Mouse (Mus musculus) testis, adult 2 months (tissue): ENCODE measurements around the gene Ppa2. TPM values are rescaled to one million over a fixed set of nuclear protein-coding genes. Genes with fewer than 3 reads are reported as not detected.

Experiments
- H3K27ac ChIP-seq: fragments of 200-500 bp; 2 replicates; pipeline ENCODE4 v1.5.1; 2012; ENCODE audit warnings: low read depth, low read length; ENCODE audit not compliant: control insufficient read depth, insufficient read depth
- H3K27me3 ChIP-seq: fragments of 200-500 bp; 2 replicates; pipeline ENCODE4 v1.6.1; 2012; ENCODE audit warnings: mild to moderate bottlenecking, low read length, moderate library complexity; ENCODE audit not compliant: control insufficient read depth, insufficient read depth
- H3K36me3 ChIP-seq: fragments of 200-500 bp; 2 replicates; pipeline ENCODE4 v1.6.1; 2012; ENCODE audit warnings: mild to moderate bottlenecking, low read length; ENCODE audit not compliant: control insufficient read depth, insufficient read depth
- H3K4me1 ChIP-seq: fragments of 200-500 bp; 2 replicates; pipeline ENCODE4 v1.6.1; 2012; ENCODE audit warnings: low read length; ENCODE audit not compliant: control insufficient read depth, insufficient read depth
- H3K4me3 ChIP-seq: fragments of 200-500 bp; 2 replicates; pipeline ENCODE4 v1.5.1; 2012; ENCODE audit warnings: low read depth, mild to moderate bottlenecking, low read length, moderate library complexity, mixed read lengths; ENCODE audit not compliant: control insufficient read depth
- CTCF ChIP-seq: fragments of 200-500 bp; IDR thresholded peaks from 2 replicates; pipeline ENCODE4 v1.5.1; 2012; ENCODE audit warnings: low read depth, mild to moderate bottlenecking, inconsistent platforms, low read length, moderate library complexity; ENCODE audit not compliant: control insufficient read depth, insufficient read depth, insufficient replicate concordance
- POLR2A ChIP-seq: fragments of 200-500 bp; IDR thresholded peaks from 2 replicates; pipeline ENCODE4 v1.6.1; 2012; ENCODE audit warnings: low read depth, mild to moderate bottlenecking, inconsistent platforms, low read length, moderate library complexity; ENCODE audit not compliant: control insufficient read depth
- polyA plus RNA-seq: library from polyadenylated mRNA; depleted of rRNA; stranded (reverse); fragments of >200 nt; gene quantifications from 2 replicates; pipeline ENCODE4 v1.2.3, GENCODE M21; 2012; rRNA removed

The Ppa2 gene
- polyA plus RNA-seq, 1 experiment, result 60.0 TPM

DNA sequence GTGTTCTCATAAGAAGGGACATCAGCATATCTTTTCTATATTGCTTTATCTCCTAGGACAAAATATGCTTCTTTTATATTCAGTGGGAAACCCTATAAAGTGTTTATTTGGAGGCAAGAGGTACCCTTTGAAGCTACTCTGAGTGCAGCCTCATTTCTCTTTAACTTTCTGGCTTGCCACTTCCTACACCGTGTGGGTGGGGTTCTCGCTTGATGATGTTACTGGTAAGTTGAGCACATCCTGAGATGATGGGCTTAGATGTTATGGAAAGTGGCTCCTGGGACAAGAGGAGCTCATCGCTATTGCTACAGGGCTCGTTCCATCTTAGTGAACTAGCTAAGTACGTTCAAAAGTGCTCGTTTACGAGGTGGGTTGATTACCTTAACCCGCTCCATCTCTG lies 101.9 kb downstream of the Ppa2 start:
- H3K4me3 ChIP-seq, result no peak overlapping the region
- H3K27me3 ChIP-seq, result no peaks in the 10 kb centered on the region
- TF ChIP-seq CTCF, result no peak
- no peak for TF ChIP-seq POLR2A
- no peaks in the 10 kb centered on the region for H3K36me3 ChIP-seq
- H3K27ac ChIP-seq, result no peak overlapping the region
- no peaks in the 10 kb centered on the region for H3K4me1 ChIP-seq

- H3K36me3 ChIP-seq, result no peaks in the 10 kb centered on the region
- TF ChIP-seq CTCF (no peak), POLR2A (no peak)
- H3K27ac ChIP-seq, result no peak overlapping the region
- H3K27me3 ChIP-seq, result no peaks in the 10 kb centered on the region
- no peak overlapping the region for H3K4me3 ChIP-seq
- no peaks in the 10 kb centered on the region for H3K4me1 ChIP-seq
Observed at GRCm38 (mm10) chr3:133414747-133415146, 104.8 kb downstream of the Ppa2 start.

- TF ChIP-seq POLR2A (no peak), CTCF (no peak)
- H3K4me1 ChIP-seq, result no peaks in the 10 kb centered on the region
- H3K4me3 ChIP-seq, result no peak overlapping the region
- no peak overlapping the region for H3K27ac ChIP-seq
- H3K36me3 ChIP-seq, result no peaks in the 10 kb centered on the region
- no peaks in the 10 kb centered on the region for H3K27me3 ChIP-seq
Observed at GRCm38 (mm10) chr3:133423073-133423472, 113.2 kb downstream of the Ppa2 start.

Other genes with a start within 250 kb of the Ppa2 start
- gene Ints12, start 218.3 kb upstream of the Ppa2 start, polyA plus RNA-seq, result 12.6 and 13.6 TPM in 2 replicates
- gene Gstcd, start 218.1 kb upstream of the Ppa2 start, polyA plus RNA-seq, result 18.7 and 21.8 TPM in 2 replicates
- gene Arhgef38, start 75.2 kb upstream of the Ppa2 start, polyA plus RNA-seq, result 0.07 TPM in 1 of 2 replicates, not detected in the other
- gene Tet2, start 235.0 kb downstream of the Ppa2 start, polyA plus RNA-seq, result 1.3 and 1.5 TPM in 2 replicates